Mouse (Mus musculus) liver, adult 2 months (tissue): ENCODE measurements around the gene Zfp358.

Experiments used
- CTCF ChIP-seq: fragments of 200-500 bp; IDR thresholded peaks from 2 replicates; pipeline ENCODE4 v1.5.1; 2011; ENCODE audit warnings: low read depth, low read length, control low read depth
- POLR2A ChIP-seq: fragments of 200-500 bp; IDR thresholded peaks from 2 replicates; pipeline ENCODE4 v1.6.1; 2011; ENCODE audit warnings: low read length, control low read depth; ENCODE audit not compliant: insufficient read depth; ENCODE audit errors: extremely low read depth

DNA sequence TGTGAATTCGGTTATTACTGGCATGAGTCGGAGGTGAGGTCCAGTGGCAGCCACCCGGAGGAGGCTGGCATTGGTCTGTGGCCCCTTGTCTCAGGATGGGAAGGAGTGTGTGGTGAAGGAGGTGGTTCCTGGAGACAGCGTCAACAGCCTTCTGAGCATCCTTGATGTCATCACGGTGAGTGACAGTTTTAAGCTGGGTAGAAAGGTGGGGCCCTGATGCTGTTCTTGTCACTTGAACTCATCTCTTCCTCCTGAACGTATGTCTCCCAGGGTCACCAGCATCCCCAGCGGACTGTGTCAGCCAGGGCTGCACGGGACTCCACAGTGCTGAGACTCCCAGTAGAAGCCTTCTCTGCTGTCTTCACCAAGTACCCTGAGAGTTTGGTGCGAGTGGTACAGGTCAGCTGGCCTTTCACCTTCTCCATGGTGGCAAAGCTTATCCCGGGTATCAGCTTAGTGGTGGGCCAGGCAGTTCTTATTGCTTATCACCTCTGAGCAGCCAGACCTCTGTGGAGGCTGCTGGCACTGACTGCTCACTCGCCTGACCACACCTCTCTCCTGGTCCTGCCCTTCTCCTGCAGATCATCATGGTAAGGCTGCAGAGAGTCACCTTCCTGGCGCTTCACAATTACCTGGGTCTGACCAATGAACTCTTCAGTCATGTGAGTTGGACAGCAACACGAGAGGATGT lies 29.2 kb downstream of the Zfp358 start:
- TF ChIP-seq CTCF (no peak), POLR2A (no peak)
